Mouse (Mus musculus): ENCODE measurements around the gene Impdh1. TPM values are rescaled to one million over a fixed set of nuclear protein-coding genes. Genes with fewer than 3 reads are reported as not detected.

Impdh1 gene
- 32.8 and 38.6 TPM in 2 replicates for polyA plus RNA-seq (2015; fragmentation: Nextera tagmentation; extraction: Ambion mirVana)

DNA sequence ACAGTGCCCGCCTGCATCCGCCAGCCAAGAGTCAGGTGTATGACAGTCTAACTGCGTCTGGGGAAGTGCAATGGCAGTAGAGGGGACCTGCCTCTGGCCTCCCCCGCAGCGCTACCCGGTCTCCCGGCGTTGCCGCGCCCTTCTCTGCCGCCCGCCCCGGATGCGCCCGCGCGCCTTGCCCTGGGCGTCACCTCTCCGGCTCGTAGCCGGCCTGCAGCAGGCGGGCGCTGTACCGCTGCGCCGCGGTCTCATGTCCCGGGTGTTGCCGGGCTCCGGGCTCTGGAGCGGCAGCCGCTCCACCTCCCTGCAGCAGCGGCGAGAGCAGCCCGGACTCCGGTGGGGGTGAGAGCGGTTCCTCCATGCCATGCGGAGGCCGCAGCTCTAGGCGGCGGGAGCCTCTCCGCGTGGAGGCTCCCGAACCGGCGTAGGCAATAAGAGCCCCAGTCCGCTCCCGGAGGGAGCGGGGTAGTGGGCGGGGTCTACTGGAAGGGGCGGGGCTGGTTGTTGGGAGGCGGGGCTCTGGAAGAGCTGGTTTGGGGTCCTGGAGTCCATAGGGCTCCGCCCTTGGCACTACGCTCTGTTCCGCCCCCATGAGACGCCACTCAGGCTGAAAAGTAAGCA is at the start of gene Impdh1:
Gene Impdh1 (minus strand): TSS at position 484 of the 621 bp plus-strand sequence.
- Histone ChIP-seq H3K27me3 (peaks cover 14% of the 10 kb centered on the region), H3K27ac (peak within 1 kb of the TSS; percentile 39; the same call in 1 of the 2 replicates), H3K4me1 (replicated peaks) (peaks cover 37% of the 10 kb centered on the region), H3K4me2 (peak within 1 kb of the TSS; percentile 95), H3K36me3 (no peaks in the 10 kb centered on the region), H3K4me3 (peak within 1 kb of the TSS; percentile 61), H3K9ac (peak within 1 kb of the TSS; percentile 51), H3K9me3 (replicated peaks) (no peaks in the 10 kb centered on the region)
- WGBS = under 1% methylated on average over 56 of the region's 56 CpGs
- peak; percentile 78 for ATAC-seq (replicated peaks; ENCODE audit: insufficient number of reproducible peaks, insufficient read depth, low FRiP score, low read depth)

DNA sequence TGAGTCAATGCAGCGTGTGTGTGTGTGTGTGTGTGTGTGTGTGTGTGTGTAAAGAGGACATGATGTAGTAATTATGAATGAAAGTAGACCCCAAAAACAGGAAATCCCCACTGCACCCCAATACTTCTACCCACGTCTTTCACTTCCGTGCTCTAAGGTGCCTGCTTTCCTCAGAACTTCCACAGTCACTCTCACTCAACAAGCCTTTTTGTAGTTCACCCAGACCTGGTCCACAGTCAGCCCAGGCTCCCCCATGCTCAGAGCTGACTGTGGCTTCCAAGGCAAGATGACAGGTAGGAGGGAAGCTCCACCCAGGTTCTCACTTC is 48.3 kb upstream of the Impdh1 start:
- 86% methylated on average over 3 of the region's 3 CpGs for WGBS
- Histone ChIP-seq H3K9me3 (replicated peaks) (no peaks in the 10 kb centered on the region), H3K4me2 (no peak overlapping the region), H3K9ac (no peak overlapping the region), H3K27ac (no peak overlapping the region), H3K36me3 (no peaks in the 10 kb centered on the region), H3K4me1 (replicated peaks) (no peaks in the 10 kb centered on the region), H3K27me3 (no peaks in the 10 kb centered on the region), H3K4me3 (no peak overlapping the region)
- ATAC-seq (replicated peaks; ENCODE audit: insufficient number of reproducible peaks, insufficient read depth, low FRiP score, low read depth) = no peak

- no peak overlapping the region for H3K4me2 ChIP-seq
- no peak overlapping the region for H3K27ac ChIP-seq
- no peaks in the 10 kb centered on the region for H3K9me3 ChIP-seq (replicated peaks)
- H3K4me1 ChIP-seq (replicated peaks) = no peaks in the 10 kb centered on the region
- no peak for ATAC-seq (replicated peaks; ENCODE audit: insufficient number of reproducible peaks, insufficient read depth, low FRiP score, low read depth)
- H3K9ac ChIP-seq = no peak overlapping the region
- no peaks in the 10 kb centered on the region for H3K36me3 ChIP-seq
- no peak overlapping the region for H3K4me3 ChIP-seq
- WGBS = 69% methylated on average over 6 of the region's 6 CpGs
- H3K27me3 ChIP-seq = no peaks in the 10 kb centered on the region
Measured at GRCm38 (mm10) chr6:29263650-29264455, 47.7 kb upstream of the Impdh1 start.

- no peak overlapping the region for H3K4me2 ChIP-seq
- H3K27me3 ChIP-seq = no peaks in the 10 kb centered on the region
- H3K4me3 ChIP-seq = no peak overlapping the region
- H3K4me1 ChIP-seq (replicated peaks) = no peaks in the 10 kb centered on the region
- no peaks in the 10 kb centered on the region for H3K9me3 ChIP-seq (replicated peaks)
- ATAC-seq (replicated peaks; ENCODE audit: insufficient number of reproducible peaks, insufficient read depth, low FRiP score, low read depth) = no peak
- no peak overlapping the region for H3K9ac ChIP-seq
- H3K27ac ChIP-seq = no peak overlapping the region
- no peaks in the 10 kb centered on the region for H3K36me3 ChIP-seq
- WGBS = 61% methylated on average over 5 of the region's 5 CpGs
Measured at GRCm38 (mm10) chr6:29261831-29262230, 45.7 kb upstream of the Impdh1 start.

- Histone ChIP-seq H3K9ac (no peak overlapping the region), H3K9me3 (replicated peaks) (no peaks in the 10 kb centered on the region), H3K27ac (no peak overlapping the region), H3K4me3 (no peak overlapping the region), H3K4me2 (no peak overlapping the region), H3K4me1 (replicated peaks) (no peaks in the 10 kb centered on the region), H3K27me3 (no peaks in the 10 kb centered on the region), H3K36me3 (no peaks in the 10 kb centered on the region)
- 77% methylated on average over 1 of the region's 1 CpGs for WGBS
- ATAC-seq (replicated peaks; ENCODE audit: insufficient number of reproducible peaks, insufficient read depth, low FRiP score, low read depth) = no peak
Measured at GRCm38 (mm10) chr6:29259418-29259817, 43.3 kb upstream of the Impdh1 start.

DNA sequence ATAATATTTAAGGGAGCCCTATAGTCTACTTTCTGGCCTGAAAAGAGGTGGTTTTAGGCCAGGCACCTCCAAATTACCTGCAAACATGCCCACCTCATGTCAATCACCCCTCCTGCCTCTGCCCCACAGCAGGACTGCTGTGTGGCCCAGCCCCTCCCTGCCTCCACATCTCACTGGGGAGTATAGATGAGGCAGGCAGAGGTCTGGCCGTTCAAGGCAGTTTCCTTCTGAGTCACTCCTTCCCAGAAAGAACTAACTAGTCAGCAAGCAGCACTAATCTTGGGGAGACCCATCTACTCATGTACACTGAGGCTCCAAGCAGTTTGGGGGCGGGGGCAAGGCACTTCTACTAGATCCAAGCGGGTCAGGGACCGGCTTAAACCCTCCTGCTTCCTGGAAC is 30.9 kb upstream of the Impdh1 start:
- Histone ChIP-seq H3K9me3 (replicated peaks) (no peaks in the 10 kb centered on the region), H3K27ac (no peak overlapping the region), H3K4me3 (no peak overlapping the region), H3K27me3 (0 out of 2 replicates have a peak, but pooled peaks cover 3% of the 10 kb centered on the region), H3K4me2 (no peak overlapping the region), H3K4me1 (replicated peaks) (no peaks in the 10 kb centered on the region), H3K36me3 (no peaks in the 10 kb centered on the region), H3K9ac (no peak overlapping the region)
- ATAC-seq (replicated peaks; ENCODE audit: insufficient number of reproducible peaks, insufficient read depth, low FRiP score, low read depth) = no peak
- 54% methylated on average over 4 of the region's 4 CpGs for WGBS

DNA sequence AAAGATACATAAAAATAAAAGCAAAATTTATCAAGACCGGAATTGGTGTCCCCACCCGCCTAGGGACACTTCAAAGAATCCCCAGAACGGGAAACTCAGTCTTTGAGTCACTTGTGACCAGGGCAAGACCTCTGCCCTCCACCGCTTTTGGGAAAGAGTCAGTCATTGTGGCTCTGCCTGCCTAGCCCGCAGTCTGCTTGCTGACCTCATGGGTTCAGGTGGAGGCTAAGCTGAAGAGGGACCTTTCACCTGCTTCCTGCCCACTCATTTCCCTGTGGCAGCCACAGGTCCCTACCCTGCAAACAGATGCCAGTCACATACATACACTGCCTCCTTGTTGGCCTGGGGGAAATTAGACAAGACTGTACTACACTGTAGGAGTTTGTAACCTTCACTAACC is 30.4 kb upstream of the Impdh1 start:
- H3K36me3 ChIP-seq = no peaks in the 10 kb centered on the region
- H3K4me1 ChIP-seq (replicated peaks) = no peaks in the 10 kb centered on the region
- H3K9ac ChIP-seq = no peak overlapping the region
- H3K9me3 ChIP-seq (replicated peaks) = no peaks in the 10 kb centered on the region
- no peak overlapping the region for H3K4me3 ChIP-seq
- 0 out of 2 replicates have a peak, but pooled peaks cover 3% of the 10 kb centered on the region for H3K27me3 ChIP-seq
- no peak for ATAC-seq (replicated peaks; ENCODE audit: insufficient number of reproducible peaks, insufficient read depth, low FRiP score, low read depth)
- H3K27ac ChIP-seq = no peak overlapping the region
- 60% methylated on average over 5 of the region's 5 CpGs for WGBS
- no peak overlapping the region for H3K4me2 ChIP-seq

DNA sequence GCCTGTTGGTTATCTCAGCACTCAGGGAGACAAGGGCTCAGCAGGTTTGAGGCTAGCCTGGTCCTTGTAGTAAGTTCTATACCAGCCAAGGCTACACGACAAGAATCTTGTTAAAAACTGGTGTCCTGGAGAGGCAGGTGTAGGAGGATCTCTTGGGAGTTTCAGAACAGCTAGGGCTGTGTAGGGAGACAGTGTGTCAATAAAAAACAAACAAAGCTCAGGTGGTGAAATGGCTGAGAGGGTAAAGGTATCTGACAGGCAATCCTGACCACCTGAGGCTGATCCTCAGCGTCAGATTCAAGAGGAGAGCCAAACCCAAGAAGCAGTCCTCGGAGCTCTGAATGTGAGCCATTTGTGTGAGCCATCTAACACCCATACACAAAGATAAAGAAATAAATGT is 30.0 kb upstream of the Impdh1 start:
- Histone ChIP-seq H3K27me3 (0 out of 2 replicates have a peak, but pooled peaks cover 3% of the 10 kb centered on the region), H3K27ac (no peak overlapping the region), H3K9ac (no peak overlapping the region), H3K4me3 (no peak overlapping the region), H3K9me3 (replicated peaks) (no peaks in the 10 kb centered on the region), H3K4me1 (replicated peaks) (no peaks in the 10 kb centered on the region), H3K4me2 (no peak overlapping the region), H3K36me3 (no peaks in the 10 kb centered on the region)
- WGBS = 59% methylated on average over 3 of the region's 3 CpGs
- ATAC-seq (replicated peaks; ENCODE audit: insufficient number of reproducible peaks, insufficient read depth, low FRiP score, low read depth) = no peak

- no peaks in the 10 kb centered on the region for H3K9me3 ChIP-seq (replicated peaks)
- 42% methylated on average over 14 of the region's 14 CpGs for WGBS
- no peak overlapping the region for H3K9ac ChIP-seq
- 0 out of 2 replicates have a peak, but pooled peaks cover 3% of the 10 kb centered on the region for H3K27me3 ChIP-seq
- no peaks in the 10 kb centered on the region for H3K4me1 ChIP-seq (replicated peaks)
- H3K4me3 ChIP-seq = no peak overlapping the region
- peak; percentile 10; the same call in 1 of the 2 replicates for ATAC-seq (replicated peaks; ENCODE audit: insufficient number of reproducible peaks, insufficient read depth, low FRiP score, low read depth)
- H3K4me2 ChIP-seq = no peak overlapping the region
- no peaks in the 10 kb centered on the region for H3K36me3 ChIP-seq
- H3K27ac ChIP-seq = no peak overlapping the region
Measured at GRCm38 (mm10) chr6:29245272-29246120, 29.3 kb upstream of the Impdh1 start.

DNA sequence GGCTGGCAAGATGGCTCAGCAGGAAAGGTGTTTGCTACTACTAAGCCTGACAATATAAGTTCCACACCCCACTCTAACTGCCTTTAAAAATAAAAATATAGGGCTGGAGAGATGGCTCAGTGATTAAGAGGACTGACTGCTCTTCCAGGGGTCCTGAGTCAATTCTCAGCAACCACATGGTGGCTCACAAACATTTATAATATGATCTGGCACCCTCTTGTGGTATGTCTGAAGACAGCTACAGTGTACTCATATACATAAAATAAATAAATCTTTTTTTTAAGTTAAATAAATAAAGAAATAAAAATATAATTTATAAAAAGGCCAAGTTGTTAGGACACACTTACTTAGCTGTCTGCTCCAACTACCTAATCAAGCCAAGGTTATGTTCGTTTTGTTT is 26.1 kb upstream of the Impdh1 start:
- Histone ChIP-seq H3K36me3 (no peaks in the 10 kb centered on the region), H3K27me3 (0 out of 2 replicates have a peak, but pooled peaks cover 3% of the 10 kb centered on the region), H3K4me1 (replicated peaks) (no peaks in the 10 kb centered on the region), H3K4me2 (no peak overlapping the region), H3K9ac (no peak overlapping the region), H3K27ac (no peak overlapping the region), H3K4me3 (no peak overlapping the region), H3K9me3 (replicated peaks) (no peaks in the 10 kb centered on the region)
- WGBS = 52% methylated on average over 1 of the region's 1 CpGs
- no peak for ATAC-seq (replicated peaks; ENCODE audit: insufficient number of reproducible peaks, insufficient read depth, low FRiP score, low read depth)

DNA sequence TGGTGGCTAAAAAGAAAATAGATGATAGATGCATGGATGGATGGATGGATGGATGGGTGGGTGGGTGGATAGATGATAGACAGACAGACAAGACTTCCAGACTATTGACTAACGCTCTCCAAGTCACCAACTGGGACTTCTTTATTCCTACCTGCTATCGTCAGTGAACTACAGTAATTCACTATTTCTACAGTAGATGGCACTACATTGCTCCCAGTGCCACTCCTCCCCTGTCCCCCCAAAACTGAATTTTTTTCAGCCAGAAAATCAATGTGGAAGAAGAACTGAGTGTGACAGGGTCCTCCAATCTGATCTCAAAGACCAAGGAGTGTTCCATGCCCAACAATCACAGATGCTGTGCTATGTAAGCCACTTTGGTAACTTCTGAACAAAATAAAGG is 25.5 kb upstream of the Impdh1 start:
- no peaks in the 10 kb centered on the region for H3K36me3 ChIP-seq
- no peak for ATAC-seq (replicated peaks; ENCODE audit: insufficient number of reproducible peaks, insufficient read depth, low FRiP score, low read depth)
- no peak overlapping the region for H3K4me3 ChIP-seq
- whole genome bisulfite sequencing = 64% methylated on average over 2 of the region's 2 CpGs
- no peaks in the 10 kb centered on the region for H3K27me3 ChIP-seq
- no peak overlapping the region for H3K27ac ChIP-seq
- no peak overlapping the region for H3K4me2 ChIP-seq
- no peaks in the 10 kb centered on the region for H3K4me1 ChIP-seq (replicated peaks)
- no peaks in the 10 kb centered on the region; the same call in 1 of the 2 replicates for H3K9me3 ChIP-seq (replicated peaks)
- H3K9ac ChIP-seq = no peak overlapping the region

All from heart, embryonic 15.5 days (tissue).